Mouse (Mus musculus) midbrain, embryonic 12.5 days (tissue): ENCODE measurements around the gene Alox5. TPM values are rescaled to one million over a fixed set of nuclear protein-coding genes. Genes with fewer than 3 reads are reported as not detected.

Experiments
- polyA plus RNA-seq: library from polyadenylated mRNA; unstranded; fragments of >200 nt; fragmentation: Nextera tagmentation; extraction: Ambion mirVana; gene quantifications from 2 replicates; pipeline ENCODE4 v1.2.1, GENCODE M21; 2016

The Alox5 gene
- polyA plus RNA-seq, 1 experiment from 2014 or later: 0.93 TPM

Other genes with a start within 250 kb of the Alox5 start
- gene Zfand4, start 197.0 kb downstream of the Alox5 start, polyA plus RNA-seq: 12.3 and 13.6 TPM in 2 replicates
- 54.6 and 65.9 TPM in 2 replicates for gene March8, start 123.2 kb downstream of the Alox5 start, polyA plus RNA-seq
- not detected in 2 replicates for gene Olfr211, start 27.9 kb upstream of the Alox5 start, polyA plus RNA-seq
- gene Olfr212, start 45.3 kb upstream of the Alox5 start, polyA plus RNA-seq: not detected in 2 replicates
- not detected in 2 replicates for gene Olfr213, start 77.3 kb upstream of the Alox5 start, polyA plus RNA-seq
- gene Gm5580, start 90.0 kb upstream of the Alox5 start, polyA plus RNA-seq: 0.46 and 0.78 TPM in 2 replicates
- not detected in 2 replicates for gene Olfr214, start 93.1 kb upstream of the Alox5 start, polyA plus RNA-seq
- gene Olfr215, start 123.0 kb upstream of the Alox5 start, polyA plus RNA-seq: not detected in 2 replicates
- gene Zfp422, start 167.8 kb upstream of the Alox5 start, polyA plus RNA-seq: 295 and 296 TPM in 2 replicates
- gene Depp1, start 189.4 kb upstream of the Alox5 start, polyA plus RNA-seq: 4.2 and 7.1 TPM in 2 replicates
- 31.2 and 35.2 TPM in 2 replicates for gene Rassf4, start 212.8 kb upstream of the Alox5 start, polyA plus RNA-seq